Mouse (Mus musculus): ENCODE measurements around the gene Nxpe2.

Gene Nxpe2

GRCm38 (mm10) chr9:48353148-48353698 is at the start of gene Nxpe2:
Gene Nxpe2, minus strand, starts transcription at chr9:48353454.
- DNase-seq = peak in 1 of 2 experiments; percentile 7

GRCm38 (mm10) chr9:48389983-48390382 is 36.7 kb upstream of the Nxpe2 start:
- no peak for DNase-seq

GRCm38 (mm10) chr9:48388451-48388850 is 35.2 kb upstream of the Nxpe2 start:
- no peak for DNase-seq

- DNase-seq = no peak
These were observed 21.1 kb upstream of the Nxpe2 start for GRCm38 (mm10) chr9:48374357-48374756.

GRCm38 (mm10) chr9:48373232-48373878 is 20.1 kb upstream of the Nxpe2 start:
- DNase-seq = no peak

GRCm38 (mm10) chr9:48362743-48363142 is 9.5 kb upstream of the Nxpe2 start:
- DNase-seq = no peak

- DNase-seq = no peak
These were observed 8.8 kb upstream of the Nxpe2 start for GRCm38 (mm10) chr9:48361815-48362631.

- DNase-seq = no peak
These were observed 7.6 kb upstream of the Nxpe2 start for GRCm38 (mm10) chr9:48360826-48361225.

GRCm38 (mm10) chr9:48357097-48357496 is 3.8 kb upstream of the Nxpe2 start:
- DNase-seq = no peak

GRCm38 (mm10) chr9:48354793-48355192 is 1.5 kb upstream of the Nxpe2 start:
- DNase-seq = peak; percentile 77 to 86

- DNase-seq = no peak
These were observed 868 bp upstream of the Nxpe2 start for GRCm38 (mm10) chr9:48354122-48354521.

- no peak for DNase-seq
These were observed 7.4 kb downstream of the Nxpe2 start for GRCm38 (mm10) chr9:48345866-48346265.

GRCm38 (mm10) chr9:48345456-48345855 is 7.8 kb downstream of the Nxpe2 start:
- no peak for DNase-seq

- DNase-seq = no peak
These were observed 12.4 kb downstream of the Nxpe2 start for GRCm38 (mm10) chr9:48340708-48341380.

- DNase-seq = no peak
These were observed 13.7 kb downstream of the Nxpe2 start for GRCm38 (mm10) chr9:48339563-48339962.

- DNase-seq = no peak
These were observed 14.3 kb downstream of the Nxpe2 start for GRCm38 (mm10) chr9:48338783-48339455.

- DNase-seq = no peak
These were observed 23.7 kb downstream of the Nxpe2 start for GRCm38 (mm10) chr9:48329597-48329996.

- DNase-seq = peak; percentile 4 to 41
These were observed 26.9 kb downstream of the Nxpe2 start for GRCm38 (mm10) chr9:48326338-48326737.

- DNase-seq = peak in 1 of 2 experiments; percentile 15
These were observed 37.4 kb downstream of the Nxpe2 start for GRCm38 (mm10) chr9:48315825-48316224.

GRCm38 (mm10) chr9:48314194-48314593 is 39.1 kb downstream of the Nxpe2 start:
- DNase-seq = peak; percentile 43 to 51

- DNase-seq = no peak
These were observed 42.0 kb downstream of the Nxpe2 start for GRCm38 (mm10) chr9:48311241-48311640.

- peak; percentile 23 to 67 for DNase-seq
These were observed 49.7 kb downstream of the Nxpe2 start for GRCm38 (mm10) chr9:48303564-48303963.

GRCm38 (mm10) chr9:48298983-48299382 is 54.3 kb downstream of the Nxpe2 start:
- no peak for DNase-seq
